Mouse (Mus musculus) neural tube, embryonic 12.5 days (tissue): ENCODE data around the gene Krba1. TPM values are rescaled to one million over a fixed set of nuclear protein-coding genes. Genes with fewer than 3 reads are reported as not detected.

Experiments used
- ATAC-seq: fragments of 200-750 bp; cut with Nextera tagmentation; 2 replicates; pipeline ENCODE4 v1.8.0; 2017; ENCODE audit warnings: low read depth, mild to moderate bottlenecking, moderate TSS enrichment, moderate library complexity; ENCODE audit not compliant: low FRiP score
- H3K27ac ChIP-seq: fragments of 300-500 bp; sonication (generic); 2 replicates; pipeline ENCODE4 v1.5.1; 2016
- H3K27me3 ChIP-seq: fragments of 300-500 bp; sonication (generic); replicated peaks from 2 replicates; pipeline ENCODE4 v1.6.1; 2016; ENCODE audit warnings: mild to moderate bottlenecking
- H3K36me3 ChIP-seq: fragments of 300-500 bp; sonication (generic); 2 replicates; pipeline ENCODE4 v1.6.1; 2016; ENCODE audit warnings: mild to moderate bottlenecking
- H3K4me1 ChIP-seq: fragments of 300-500 bp; sonication (generic); 2 replicates; pipeline ENCODE4 v1.6.1; 2016
- H3K4me2 ChIP-seq: fragments of 300-500 bp; sonication (generic); replicated peaks from 2 replicates; pipeline ENCODE4 v1.6.1; 2016; ENCODE audit warnings: mild to moderate bottlenecking
- H3K4me3 ChIP-seq: fragments of 300-500 bp; sonication (generic); 2 replicates; pipeline ENCODE4 v1.5.1; 2016
- H3K9ac ChIP-seq: fragments of 300-500 bp; sonication (generic); 2 replicates; pipeline ENCODE4 v1.6.1; 2016; ENCODE audit warnings: mild to moderate bottlenecking
- H3K9me3 ChIP-seq: fragments of 300-500 bp; sonication (generic); 2 replicates; pipeline ENCODE4 v1.6.1; 2016; ENCODE audit warnings: mild to moderate bottlenecking
- WGBS: fragments of 180-500 bp; shearing (Covaris S2); methylation state at CpG from one replicate; pipeline ENCODE4 v1.1.7; 2016; 5-methylcytosine and 5-hydroxymethylcytosine counted together
- polyA plus RNA-seq: library from polyadenylated mRNA; unstranded; fragments of >200 nt; fragmentation: Nextera tagmentation; extraction: Ambion mirVana; gene quantifications from 2 replicates; pipeline ENCODE4 v1.2.1, GENCODE M21; 2016

Gene Krba1
- polyA plus RNA-seq, 1 experiment from 2014 or later, result 26.3 TPM

DNA sequence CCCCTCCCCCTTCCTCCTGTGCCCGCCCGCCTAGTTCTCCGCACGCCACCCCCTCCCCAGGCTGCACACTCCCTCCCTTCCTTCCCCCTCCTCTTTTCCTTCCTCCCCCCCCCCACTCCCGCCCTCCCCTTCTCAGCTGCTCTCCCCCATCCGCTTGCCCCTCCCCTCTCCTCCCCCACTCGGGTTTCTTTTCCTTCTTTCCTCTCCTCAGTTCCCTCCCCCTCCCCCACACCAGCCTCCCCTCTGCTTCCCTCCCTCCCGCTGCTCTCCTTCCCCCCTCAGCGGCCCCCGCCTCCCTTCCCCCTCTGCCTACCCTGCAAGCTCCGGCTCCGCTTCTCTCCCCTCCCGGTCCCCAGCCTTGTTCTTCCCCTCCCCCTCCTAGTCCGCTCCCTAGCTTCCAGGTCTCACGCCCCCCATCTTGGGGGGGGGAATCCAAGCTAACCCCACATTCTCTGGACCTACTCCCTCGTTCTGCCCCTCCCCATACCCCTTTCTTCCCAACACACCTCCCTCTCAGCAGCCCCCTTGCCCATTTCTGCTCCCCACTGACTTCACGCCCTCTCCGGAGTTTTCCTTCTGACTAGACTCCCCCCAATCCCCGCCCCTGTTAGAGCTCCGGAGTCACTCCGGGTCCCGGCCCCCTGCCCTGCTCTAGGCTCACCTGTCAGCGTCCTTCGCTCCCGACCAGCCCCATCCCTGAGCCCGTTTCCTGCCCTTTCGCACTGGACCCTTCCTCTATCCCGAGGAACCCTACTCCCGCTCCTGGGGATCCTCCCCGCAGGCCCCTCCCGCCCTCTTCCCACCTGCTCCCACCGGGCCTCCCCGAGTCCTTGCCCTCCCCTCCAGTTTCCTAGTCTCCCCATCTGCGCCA, 49.2 kb downstream of the Krba1 start:
- peaks cover 19% of the 10 kb centered on the region for H3K4me1 ChIP-seq
- peak overlapping the region; percentile 73 for H3K4me3 ChIP-seq
- WGBS, result 2% methylated on average over 33 of the region's 34 CpGs
- peak overlapping the region; percentile 73 for H3K9ac ChIP-seq
- peaks cover 13% of the 10 kb centered on the region for H3K27me3 ChIP-seq
- H3K9me3 ChIP-seq, result no peaks in the 10 kb centered on the region
- peak overlapping the region; percentile 63 for H3K27ac ChIP-seq
- ATAC-seq, result peak; percentile 73
- peak overlapping the region; percentile 94 for H3K4me2 ChIP-seq
- peaks cover 16% of the 10 kb centered on the region for H3K36me3 ChIP-seq

DNA sequence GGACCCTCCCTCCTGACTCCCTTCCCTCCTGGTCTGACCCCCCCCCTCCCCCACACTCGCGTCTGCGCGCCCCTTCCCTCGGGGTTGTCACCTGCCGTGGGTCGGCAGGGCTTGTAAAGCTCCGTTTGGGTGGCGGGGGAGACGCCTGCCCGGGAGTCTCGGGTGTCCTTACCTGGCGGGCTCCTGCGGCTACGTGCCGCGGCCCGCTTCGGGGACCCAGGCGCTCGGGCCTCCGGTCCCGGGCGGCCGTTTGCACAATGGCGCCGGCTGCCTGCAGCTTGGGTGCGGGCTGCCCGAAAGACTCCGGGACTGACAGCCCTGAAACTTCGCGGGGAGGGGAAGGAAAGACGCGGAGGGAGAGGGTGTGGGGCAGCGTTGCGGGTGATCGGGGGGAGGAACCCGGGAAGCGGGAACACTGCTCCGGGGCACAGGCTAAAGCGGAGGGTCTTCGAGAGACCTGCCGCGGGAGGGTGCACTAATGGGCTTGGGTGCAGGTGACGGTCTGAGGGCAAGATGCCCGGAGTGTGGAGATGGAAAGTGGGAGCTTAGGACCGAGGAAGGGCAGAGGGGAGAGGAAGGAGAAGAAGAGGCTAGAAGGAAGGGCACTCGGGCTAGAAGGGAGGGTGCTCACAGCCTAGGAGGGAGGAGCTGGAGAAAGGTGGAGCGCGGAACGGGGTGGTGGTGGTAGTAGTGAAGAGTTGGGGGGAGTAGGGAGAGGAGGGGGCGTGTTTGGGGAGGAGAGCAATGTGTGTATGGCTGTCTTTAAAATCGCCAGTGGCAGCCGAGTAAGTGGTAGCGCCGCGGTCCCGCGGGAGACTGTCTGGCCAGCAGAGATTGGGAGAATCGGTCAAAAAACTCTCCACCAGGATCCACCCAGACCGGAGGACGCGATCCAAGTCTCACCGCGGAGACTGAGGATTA, 50.1 kb downstream of the Krba1 start, which contains the start of gene Zfp467:
TSS of gene Zfp467 (minus strand) at position 645 of the 921 bp plus-strand sequence.
- Histone ChIP-seq H3K4me2 (peak within 1 kb of the TSS; percentile 94), H3K4me1 (peaks cover 10% of the 10 kb centered on the region), H3K9me3 (no peaks in the 10 kb centered on the region), H3K36me3 (peaks cover 16% of the 10 kb centered on the region), H3K27me3 (peaks cover 4% of the 10 kb centered on the region; the same call in 1 of the 2 replicates), H3K27ac (peak within 1 kb of the TSS; percentile 63), H3K4me3 (peak within 1 kb of the TSS; percentile 73), H3K9ac (peak within 1 kb of the TSS; percentile 73)
- WGBS, result under 1% methylated on average over 64 of the region's 65 CpGs
- ATAC-seq, result peak; percentile 24

DNA sequence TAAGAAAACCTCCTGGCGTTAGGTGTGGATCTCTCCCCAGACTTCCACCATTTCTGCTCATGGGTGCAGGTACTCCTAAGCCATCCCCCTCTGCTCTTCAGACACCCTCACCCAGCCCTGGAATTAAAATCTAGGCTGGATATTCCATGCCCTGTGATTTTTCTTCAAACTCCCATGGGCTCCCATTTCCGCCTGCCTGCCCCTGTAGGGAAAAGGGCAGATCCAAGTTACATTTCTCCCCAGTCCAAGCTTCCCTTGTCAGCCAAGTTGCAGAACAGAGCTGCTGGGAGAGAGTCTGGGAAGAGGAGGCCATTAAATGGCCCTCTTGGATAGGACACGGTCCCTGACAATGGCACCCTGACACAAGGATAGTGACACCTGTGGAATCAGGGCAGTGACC, 50.9 kb downstream of the Krba1 start:
- Histone ChIP-seq H3K9me3 (no peaks in the 10 kb centered on the region), H3K4me3 (peak overlapping the region; percentile 73), H3K27ac (no peak overlapping the region), H3K4me1 (peaks cover 8% of the 10 kb centered on the region), H3K4me2 (peak overlapping the region; percentile 94), H3K9ac (no peak overlapping the region), H3K36me3 (peaks cover 13% of the 10 kb centered on the region), H3K27me3 (no peaks in the 10 kb centered on the region)
- WGBS, result 21% methylated on average over 3 of the region's 3 CpGs
- ATAC-seq, result no peak

DNA sequence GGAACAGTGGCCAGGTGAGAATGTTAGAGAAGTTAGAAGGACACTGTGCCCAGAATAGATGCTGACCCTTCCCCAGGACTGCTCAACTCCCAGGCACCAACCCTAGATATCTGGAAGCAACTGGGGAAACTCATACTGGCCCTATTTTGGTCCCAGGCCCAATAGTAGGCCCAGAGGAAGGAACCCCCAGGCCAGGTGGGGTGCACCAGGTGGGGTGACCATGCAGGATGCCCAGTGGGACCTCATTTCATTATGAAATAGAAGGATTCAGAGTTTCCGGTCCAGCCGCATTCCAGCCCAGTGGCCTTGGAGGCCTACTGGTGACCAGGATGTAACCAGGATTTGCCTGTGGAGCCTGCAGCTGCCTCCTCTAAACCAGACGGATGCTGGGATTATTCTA, 51.5 kb downstream of the Krba1 start:
- Histone ChIP-seq H3K27ac (no peak overlapping the region), H3K9ac (no peak overlapping the region), H3K36me3 (peaks cover 7% of the 10 kb centered on the region), H3K27me3 (no peaks in the 10 kb centered on the region), H3K4me3 (no peak overlapping the region), H3K9me3 (no peaks in the 10 kb centered on the region), H3K4me1 (peaks cover 8% of the 10 kb centered on the region), H3K4me2 (no peak overlapping the region)
- 81% methylated on average over 3 of the region's 3 CpGs for WGBS
- no peak for ATAC-seq

DNA sequence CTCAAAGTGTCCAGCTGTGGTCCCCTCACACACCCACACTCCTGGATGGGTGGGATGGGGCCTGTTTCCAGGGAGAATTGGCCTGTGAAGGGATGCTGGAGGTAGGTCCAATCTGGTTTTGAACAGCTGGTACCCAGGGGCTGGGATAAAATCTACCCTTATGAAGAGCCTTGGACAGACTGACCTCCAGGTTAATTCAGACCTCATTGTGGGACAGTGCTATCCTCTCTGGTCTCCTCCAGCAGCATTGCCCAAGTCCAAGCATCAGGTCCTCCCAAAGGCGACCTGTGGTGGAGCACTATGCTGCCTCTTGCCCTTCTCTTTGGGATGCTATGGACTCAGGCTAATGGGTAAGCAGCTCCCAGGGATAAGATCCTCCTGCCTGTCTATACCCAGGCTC, 52.5 kb downstream of the Krba1 start, which contains the start of gene Sspo:
TSS of gene Sspo (plus strand) at position 301 of the 400 bp plus-strand sequence.
- no peak for ATAC-seq
- H3K36me3 ChIP-seq, result no peaks in the 10 kb centered on the region
- H3K9ac ChIP-seq, result no peak within 1 kb of the TSS
- no peak within 1 kb of the TSS for H3K4me3 ChIP-seq
- 88% methylated on average over 1 of the region's 1 CpGs for WGBS
- no peak within 1 kb of the TSS for H3K4me2 ChIP-seq
- peaks cover 8% of the 10 kb centered on the region for H3K4me1 ChIP-seq
- no peak within 1 kb of the TSS for H3K27ac ChIP-seq
- H3K9me3 ChIP-seq, result no peaks in the 10 kb centered on the region
- H3K27me3 ChIP-seq, result no peaks in the 10 kb centered on the region

DNA sequence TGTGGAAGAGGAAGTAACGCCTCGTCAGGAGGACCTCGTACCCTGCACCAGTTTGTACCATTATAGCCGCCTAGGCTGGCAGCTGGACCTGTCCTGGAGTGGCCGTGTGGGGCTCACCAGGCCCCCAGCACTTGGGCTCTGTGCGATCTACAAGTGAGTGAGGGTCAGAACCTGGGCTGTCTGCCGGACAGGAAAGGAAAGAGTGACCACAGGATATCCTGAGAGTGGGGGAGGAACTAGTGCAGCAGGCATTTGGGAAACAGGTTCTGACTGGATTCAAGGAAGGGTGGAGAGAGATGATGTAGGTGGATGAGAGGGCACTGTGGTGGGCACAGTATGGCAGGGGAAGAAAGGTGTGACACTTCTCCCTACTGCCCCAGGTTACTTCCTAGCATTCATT, 53.1 kb downstream of the Krba1 start:
- H3K27ac ChIP-seq, result no peak overlapping the region
- no peak for ATAC-seq
- WGBS, result 72% methylated on average over 7 of the region's 7 CpGs

DNA sequence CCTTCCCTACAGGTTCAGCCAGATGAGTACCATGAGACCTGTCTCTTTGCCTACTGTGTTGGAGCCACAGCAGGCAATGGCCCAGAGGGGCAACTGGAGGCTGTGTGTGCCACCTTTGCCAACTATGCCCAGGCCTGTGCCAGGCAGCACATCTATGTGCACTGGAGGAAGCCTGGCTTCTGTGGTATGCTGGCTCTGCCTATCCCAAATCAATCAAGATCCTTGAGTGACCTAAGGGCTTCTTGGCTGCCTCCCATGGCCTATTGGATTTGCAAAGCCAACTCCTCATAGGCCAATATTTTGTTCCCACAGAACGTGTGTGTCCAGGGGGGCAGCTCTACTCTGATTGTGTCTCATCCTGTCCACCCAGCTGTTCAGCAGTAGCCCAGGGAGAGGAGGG, 56.8 kb downstream of the Krba1 start:
- no peak overlapping the region for H3K9ac ChIP-seq
- no peak for ATAC-seq
- H3K27ac ChIP-seq, result no peak overlapping the region
- H3K4me2 ChIP-seq, result no peak overlapping the region
- WGBS, result 70% methylated on average over 1 of the region's 1 CpGs
- H3K4me3 ChIP-seq, result no peak overlapping the region
- H3K27me3 ChIP-seq, result no peaks in the 10 kb centered on the region
- H3K9me3 ChIP-seq, result no peaks in the 10 kb centered on the region
- H3K4me1 ChIP-seq, result no peaks in the 10 kb centered on the region
- no peaks in the 10 kb centered on the region for H3K36me3 ChIP-seq

More for the DNA sequence above, 53.1 kb downstream of the Krba1 start:
- no peak overlapping the region for H3K4me3 ChIP-seq
- H3K9me3 ChIP-seq, result no peaks in the 10 kb centered on the region
- no peaks in the 10 kb centered on the region for H3K36me3 ChIP-seq
- H3K9ac ChIP-seq, result no peak overlapping the region
- H3K27me3 ChIP-seq, result no peaks in the 10 kb centered on the region
- H3K4me1 ChIP-seq, result peaks cover 3% of the 10 kb centered on the region
- H3K4me2 ChIP-seq, result no peak overlapping the region

- Histone ChIP-seq H3K36me3 (no peaks in the 10 kb centered on the region), H3K9ac (no peak overlapping the region), H3K9me3 (no peaks in the 10 kb centered on the region), H3K4me2 (no peak overlapping the region), H3K27ac (no peak overlapping the region), H3K4me1 (no peaks in the 10 kb centered on the region), H3K4me3 (no peak overlapping the region), H3K27me3 (no peaks in the 10 kb centered on the region)
- ATAC-seq, result no peak
- 81% methylated on average over 3 of the region's 3 CpGs for WGBS
These were observed 57.4 kb downstream of the Krba1 start for GRCm38 (mm10) chr6:48452771-48453170.

DNA sequence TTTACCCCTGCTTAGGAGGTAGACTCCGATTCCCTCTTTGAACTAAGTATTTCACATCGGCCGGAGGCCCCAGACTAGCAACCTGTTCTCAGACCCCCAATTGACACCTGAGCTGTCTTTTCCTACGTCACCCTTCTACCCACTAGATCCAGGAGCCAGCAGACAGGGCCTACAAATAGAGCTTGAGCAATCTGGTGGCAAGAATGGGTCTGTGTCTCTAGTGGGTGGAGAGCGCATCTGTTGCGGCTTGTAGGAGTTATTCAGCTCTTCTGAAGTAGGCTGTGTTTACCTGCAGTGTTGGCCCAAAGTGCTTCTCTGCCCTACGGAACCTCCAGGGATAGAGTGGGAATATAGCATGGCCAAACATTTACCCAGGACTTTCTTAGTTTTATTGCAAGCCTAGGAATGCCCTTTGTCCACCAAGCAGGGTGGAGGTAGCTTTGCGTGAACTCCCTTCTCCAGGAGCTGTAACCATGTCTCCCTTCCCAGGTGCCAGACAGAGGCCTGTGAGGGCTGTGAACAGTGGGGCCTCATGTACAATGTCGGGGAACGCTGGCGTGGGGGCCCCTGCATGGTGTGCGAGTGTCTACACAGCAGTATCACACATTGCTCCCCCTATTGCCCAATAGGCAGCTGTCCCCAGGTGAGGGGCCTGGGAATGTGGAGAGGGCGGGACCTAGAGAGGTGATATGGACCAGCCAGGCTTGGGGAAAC, 69.7 kb downstream of the Krba1 start:
- Histone ChIP-seq H3K27ac (no peak overlapping the region), H3K4me1 (no peaks in the 10 kb centered on the region), H3K27me3 (no peaks in the 10 kb centered on the region), H3K9ac (no peak overlapping the region), H3K9me3 (no peaks in the 10 kb centered on the region), H3K36me3 (no peaks in the 10 kb centered on the region), H3K4me2 (no peak overlapping the region), H3K4me3 (no peak overlapping the region)
- no peak for ATAC-seq
- 92% methylated on average over 13 of the region's 13 CpGs for WGBS

GRCm38 (mm10) chr6:48466715-48467114, 71.3 kb downstream of the Krba1 start:
- Histone ChIP-seq H3K4me1 (no peaks in the 10 kb centered on the region), H3K27me3 (no peaks in the 10 kb centered on the region), H3K27ac (no peak overlapping the region), H3K36me3 (no peaks in the 10 kb centered on the region), H3K9me3 (no peaks in the 10 kb centered on the region), H3K4me3 (no peak overlapping the region), H3K4me2 (no peak overlapping the region), H3K9ac (no peak overlapping the region)
- WGBS, result 29% methylated on average over 6 of the region's 6 CpGs
- ATAC-seq, result no peak

DNA sequence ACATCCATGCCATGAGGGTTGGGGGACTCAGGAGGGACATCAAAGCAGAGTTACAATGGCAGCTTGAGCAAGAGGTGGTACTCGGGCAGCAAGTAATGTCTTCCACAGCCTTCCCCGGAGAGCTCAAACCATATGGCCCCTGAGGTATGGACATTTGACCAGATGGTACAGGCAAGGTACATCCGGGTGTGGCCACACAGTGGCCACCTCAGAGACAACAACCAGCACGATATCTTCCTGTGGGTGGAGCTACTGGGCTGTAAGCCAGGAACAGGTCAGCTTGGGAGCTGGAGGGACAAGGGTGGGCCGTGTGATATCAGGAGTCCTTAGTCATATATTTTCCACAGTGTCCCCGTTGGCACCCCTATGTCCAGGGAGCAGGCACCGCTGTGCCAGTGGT, 72.1 kb downstream of the Krba1 start:
- Histone ChIP-seq H3K9ac (no peak overlapping the region), H3K27me3 (no peaks in the 10 kb centered on the region), H3K4me2 (no peak overlapping the region), H3K27ac (no peak overlapping the region), H3K4me1 (no peaks in the 10 kb centered on the region), H3K4me3 (no peak overlapping the region), H3K9me3 (no peaks in the 10 kb centered on the region), H3K36me3 (no peaks in the 10 kb centered on the region)
- no peak for ATAC-seq
- 83% methylated on average over 7 of the region's 7 CpGs for WGBS
